Mouse (Mus musculus): Measurements from ENCODE around the gene Olfr10. TPM values are rescaled to one million over a fixed set of nuclear protein-coding genes. Genes with fewer than 3 reads are reported as not detected.

Gene Olfr10
- not detected in 2 replicates for polyA plus RNA-seq (2014; fragmentation: Nextera tagmentation; extraction: Ambion mirVana)

- no peaks in the 10 kb centered on the region for H3K4me1 ChIP-seq (ENCODE audit: control insufficient read depth, insufficient read depth, low read length)
- H3K9ac ChIP-seq (replicated peaks; ENCODE audit: low read length), result no peak within 1 kb of the TSS
- no peaks in the 10 kb centered on the region for H3K9me3 ChIP-seq (ENCODE audit: control insufficient read depth, low read length)
- ATAC-seq (ENCODE audit: low FRiP score, low TSS enrichment) (no peak), DNase-seq (no peak)
- H3K4me3 ChIP-seq (replicated peaks; ENCODE audit: low read depth, low read length), result no peak within 1 kb of the TSS
- no peaks in the 10 kb centered on the region for H3K27me3 ChIP-seq (ENCODE audit: control insufficient read depth, insufficient read depth, low read length)
- H3K27ac ChIP-seq (replicated peaks; ENCODE audit: low read depth, low read length), result no peak within 1 kb of the TSS
- no peaks in the 10 kb centered on the region for H3K36me3 ChIP-seq (ENCODE audit: control insufficient read depth, insufficient read depth, low read length)
- no peak within 1 kb of the TSS for H3K4me2 ChIP-seq (ENCODE audit: low read length)
Observed at GRCm38 (mm10) chr11:49304441-49304840, at the start of gene Olfr10. Olfr10 (plus strand) TSS chr11:49304741.

- H3K36me3 ChIP-seq (ENCODE audit: control insufficient read depth, insufficient read depth, low read length), result peaks cover 26% of the 10 kb centered on the region
- 96% methylated on average over 2 of the region's 2 CpGs for WGBS
- no peaks in the 10 kb centered on the region for H3K4me1 ChIP-seq (ENCODE audit: control insufficient read depth, insufficient read depth, low read length)
- no peak overlapping the region for H3K4me3 ChIP-seq (replicated peaks; ENCODE audit: low read depth, low read length)
- ATAC-seq (ENCODE audit: low FRiP score, low TSS enrichment) (no peak), DNase-seq (no peak)
- no peak overlapping the region for H3K9ac ChIP-seq (replicated peaks; ENCODE audit: low read length)
- no peak overlapping the region for H3K4me2 ChIP-seq (ENCODE audit: low read length)
- H3K27ac ChIP-seq (replicated peaks; ENCODE audit: low read depth, low read length), result no peak overlapping the region
- H3K27me3 ChIP-seq (ENCODE audit: control insufficient read depth, insufficient read depth, low read length), result no peaks in the 10 kb centered on the region
- no peaks in the 10 kb centered on the region for H3K9me3 ChIP-seq (ENCODE audit: control insufficient read depth, low read length)
Observed at GRCm38 (mm10) chr11:49259296-49259695, 45.2 kb upstream of the Olfr10 start.

GRCm38 (mm10) chr11:49259829-49260228 is 44.7 kb upstream of the Olfr10 start:
- Histone ChIP-seq H3K9me3 (ENCODE audit: control insufficient read depth, low read length) (no peaks in the 10 kb centered on the region), H3K27ac (replicated peaks; ENCODE audit: low read depth, low read length) (no peak overlapping the region), H3K4me2 (ENCODE audit: low read length) (no peak overlapping the region), H3K36me3 (ENCODE audit: control insufficient read depth, insufficient read depth, low read length) (peaks cover 21% of the 10 kb centered on the region), H3K4me3 (replicated peaks; ENCODE audit: low read depth, low read length) (no peak overlapping the region), H3K9ac (replicated peaks; ENCODE audit: low read length) (no peak overlapping the region), H3K27me3 (ENCODE audit: control insufficient read depth, insufficient read depth, low read length) (no peaks in the 10 kb centered on the region), H3K4me1 (ENCODE audit: control insufficient read depth, insufficient read depth, low read length) (no peaks in the 10 kb centered on the region)
- ATAC-seq (ENCODE audit: low FRiP score, low TSS enrichment) (no peak), DNase-seq (no peak)
- WGBS, result 80% methylated on average over 1 of the region's 1 CpGs

- no peak overlapping the region for H3K9ac ChIP-seq (replicated peaks; ENCODE audit: low read length)
- H3K27ac ChIP-seq (replicated peaks; ENCODE audit: low read depth, low read length), result no peak overlapping the region
- WGBS, result 95% methylated on average over 21 of the region's 21 CpGs
- no peak overlapping the region for H3K4me2 ChIP-seq (ENCODE audit: low read length)
- H3K4me1 ChIP-seq (ENCODE audit: control insufficient read depth, insufficient read depth, low read length), result no peaks in the 10 kb centered on the region
- H3K36me3 ChIP-seq (ENCODE audit: control insufficient read depth, insufficient read depth, low read length), result peaks cover 19% of the 10 kb centered on the region
- no peaks in the 10 kb centered on the region for H3K9me3 ChIP-seq (ENCODE audit: control insufficient read depth, low read length)
- no peak overlapping the region for H3K4me3 ChIP-seq (replicated peaks; ENCODE audit: low read depth, low read length)
- H3K27me3 ChIP-seq (ENCODE audit: control insufficient read depth, insufficient read depth, low read length), result no peaks in the 10 kb centered on the region
- ATAC-seq (ENCODE audit: low FRiP score, low TSS enrichment), result no peak
- DNase-seq, result no peak
Observed at GRCm38 (mm10) chr11:49260598-49261312, 43.8 kb upstream of the Olfr10 start.

GRCm38 (mm10) chr11:49261313-49261855 is 43.2 kb upstream of the Olfr10 start:
- no peaks in the 10 kb centered on the region for H3K9me3 ChIP-seq (ENCODE audit: control insufficient read depth, low read length)
- ATAC-seq (ENCODE audit: low FRiP score, low TSS enrichment) (no peak), DNase-seq (no peak)
- WGBS, result 93% methylated on average over 14 of the region's 14 CpGs
- peaks cover 19% of the 10 kb centered on the region for H3K36me3 ChIP-seq (ENCODE audit: control insufficient read depth, insufficient read depth, low read length)
- no peaks in the 10 kb centered on the region for H3K4me1 ChIP-seq (ENCODE audit: control insufficient read depth, insufficient read depth, low read length)
- H3K27me3 ChIP-seq (ENCODE audit: control insufficient read depth, insufficient read depth, low read length), result no peaks in the 10 kb centered on the region
- H3K27ac ChIP-seq (replicated peaks; ENCODE audit: low read depth, low read length), result no peak overlapping the region
- H3K9ac ChIP-seq (replicated peaks; ENCODE audit: low read length), result no peak overlapping the region
- no peak overlapping the region for H3K4me3 ChIP-seq (replicated peaks; ENCODE audit: low read depth, low read length)
- H3K4me2 ChIP-seq (ENCODE audit: low read length), result no peak overlapping the region

GRCm38 (mm10) chr11:49262286-49262685 is 42.3 kb upstream of the Olfr10 start:
- H3K4me3 ChIP-seq (replicated peaks; ENCODE audit: low read depth, low read length), result no peak overlapping the region
- 89% methylated on average over 5 of the region's 5 CpGs for WGBS

GRCm38 (mm10) chr11:49263149-49263548 is 41.4 kb upstream of the Olfr10 start:
- DNase-seq, result no peak
- ATAC-seq (ENCODE audit: low FRiP score, low TSS enrichment), result no peak
- no peaks in the 10 kb centered on the region for H3K4me1 ChIP-seq (ENCODE audit: control insufficient read depth, insufficient read depth, low read length)
- no peak overlapping the region for H3K4me2 ChIP-seq (ENCODE audit: low read length)
- no peak overlapping the region for H3K4me3 ChIP-seq (replicated peaks; ENCODE audit: low read depth, low read length)
- H3K9ac ChIP-seq (replicated peaks; ENCODE audit: low read length), result no peak overlapping the region
- WGBS, result 96% methylated on average over 6 of the region's 6 CpGs
- H3K9me3 ChIP-seq (ENCODE audit: control insufficient read depth, low read length), result no peaks in the 10 kb centered on the region
- no peak overlapping the region for H3K27ac ChIP-seq (replicated peaks; ENCODE audit: low read depth, low read length)
- H3K27me3 ChIP-seq (ENCODE audit: control insufficient read depth, insufficient read depth, low read length), result no peaks in the 10 kb centered on the region
- H3K36me3 ChIP-seq (ENCODE audit: control insufficient read depth, insufficient read depth, low read length), result peaks cover 19% of the 10 kb centered on the region

More at GRCm38 (mm10) chr11:49262286-49262685, 42.3 kb upstream of the Olfr10 start:
- peaks cover 19% of the 10 kb centered on the region for H3K36me3 ChIP-seq (ENCODE audit: control insufficient read depth, insufficient read depth, low read length)
- no peaks in the 10 kb centered on the region for H3K4me1 ChIP-seq (ENCODE audit: control insufficient read depth, insufficient read depth, low read length)
- ATAC-seq (ENCODE audit: low FRiP score, low TSS enrichment) (no peak), DNase-seq (no peak)
- H3K9me3 ChIP-seq (ENCODE audit: control insufficient read depth, low read length), result no peaks in the 10 kb centered on the region
- H3K27ac ChIP-seq (replicated peaks; ENCODE audit: low read depth, low read length), result no peak overlapping the region
- H3K4me2 ChIP-seq (ENCODE audit: low read length), result no peak overlapping the region
- H3K9ac ChIP-seq (replicated peaks; ENCODE audit: low read length), result no peak overlapping the region
- no peaks in the 10 kb centered on the region for H3K27me3 ChIP-seq (ENCODE audit: control insufficient read depth, insufficient read depth, low read length)

- Histone ChIP-seq H3K9me3 (ENCODE audit: control insufficient read depth, low read length) (no peaks in the 10 kb centered on the region), H3K9ac (replicated peaks; ENCODE audit: low read length) (no peak overlapping the region), H3K4me1 (ENCODE audit: control insufficient read depth, insufficient read depth, low read length) (no peaks in the 10 kb centered on the region), H3K27me3 (ENCODE audit: control insufficient read depth, insufficient read depth, low read length) (no peaks in the 10 kb centered on the region), H3K27ac (replicated peaks; ENCODE audit: low read depth, low read length) (no peak overlapping the region), H3K4me3 (replicated peaks; ENCODE audit: low read depth, low read length) (no peak overlapping the region), H3K36me3 (ENCODE audit: control insufficient read depth, insufficient read depth, low read length) (peaks cover 19% of the 10 kb centered on the region), H3K4me2 (ENCODE audit: low read length) (no peak overlapping the region)
- ATAC-seq (ENCODE audit: low FRiP score, low TSS enrichment) (no peak), DNase-seq (no peak)
- 84% methylated on average over 7 of the region's 7 CpGs for WGBS
Observed at GRCm38 (mm10) chr11:49264081-49264480, 40.5 kb upstream of the Olfr10 start.

- H3K9ac ChIP-seq (replicated peaks; ENCODE audit: low read length), result no peak overlapping the region
- no peaks in the 10 kb centered on the region for H3K27me3 ChIP-seq (ENCODE audit: control insufficient read depth, insufficient read depth, low read length)
- no peak overlapping the region for H3K27ac ChIP-seq (replicated peaks; ENCODE audit: low read depth, low read length)
- ATAC-seq (ENCODE audit: low FRiP score, low TSS enrichment), result no peak
- H3K4me2 ChIP-seq (ENCODE audit: low read length), result no peak overlapping the region
- DNase-seq, result no peak
- H3K36me3 ChIP-seq (ENCODE audit: control insufficient read depth, insufficient read depth, low read length), result peaks cover 19% of the 10 kb centered on the region
- 78% methylated on average over 11 of the region's 11 CpGs for WGBS
- H3K9me3 ChIP-seq (ENCODE audit: control insufficient read depth, low read length), result no peaks in the 10 kb centered on the region
- no peak overlapping the region for H3K4me3 ChIP-seq (replicated peaks; ENCODE audit: low read depth, low read length)
- no peaks in the 10 kb centered on the region for H3K4me1 ChIP-seq (ENCODE audit: control insufficient read depth, insufficient read depth, low read length)
Observed at GRCm38 (mm10) chr11:49264622-49265021, 39.9 kb upstream of the Olfr10 start.

All from midbrain, embryonic 14.5 days (tissue).